Mouse (Mus musculus) kidney, adult 2 months (tissue): ENCODE measurements around the gene Ddc. TPM values are rescaled to one million over a fixed set of nuclear protein-coding genes. Genes with fewer than 3 reads are reported as not detected.

Experiments used
- DNase-seq: peaks from one replicate; pipeline ENCODE4 v3.0.0; 2021
- H3K27ac ChIP-seq: fragments of 200-500 bp; 2 replicates; pipeline ENCODE4 v1.5.1; 2012; ENCODE audit warnings: low read depth, low read length, control low read depth, inconsistent platforms; ENCODE audit not compliant: insufficient read depth
- H3K27me3 ChIP-seq: fragments of 200-500 bp; replicated peaks from 2 replicates; pipeline ENCODE4 v1.6.1; 2012; ENCODE audit warnings: mild to moderate bottlenecking, moderate library complexity, low read length, inconsistent platforms; ENCODE audit not compliant: control insufficient read depth, insufficient read depth
- H3K36me3 ChIP-seq: fragments of 200-500 bp; 2 replicates; pipeline ENCODE4 v1.6.1; 2012; ENCODE audit warnings: mild to moderate bottlenecking, moderate library complexity, low read length, inconsistent platforms; ENCODE audit not compliant: control insufficient read depth, insufficient read depth
- H3K4me1 ChIP-seq: fragments of 200-500 bp; 2 replicates; pipeline ENCODE4 v1.6.1; 2011; ENCODE audit warnings: low read length; ENCODE audit not compliant: control insufficient read depth, insufficient read depth
- H3K4me3 ChIP-seq: fragments of 200-500 bp; 2 replicates; pipeline ENCODE4 v1.5.1; 2011; ENCODE audit warnings: mild to moderate bottlenecking, low read depth, low read length, control low read depth; ENCODE audit not compliant: insufficient read depth
- CTCF ChIP-seq: fragments of 200-500 bp; conservative IDR thresholded peaks from 2 replicates; pipeline ENCODE4 v1.5.1; 2011; ENCODE audit warnings: low read depth, mild to moderate bottlenecking, control low read depth, low read length, moderate library complexity, mixed read lengths; ENCODE audit not compliant: insufficient read depth, insufficient read length
- POLR2A ChIP-seq: fragments of 200-500 bp; IDR thresholded peaks from one replicate; pipeline ENCODE4 v1.6.1; 2011; ENCODE audit warnings: low read depth, low read length, control low read depth
- WGBS: fragments of 180-500 bp; shearing (Covaris S2); methylation state at CpG from one replicate; pipeline ENCODE4 v1.1.7; 2018; 5-methylcytosine and 5-hydroxymethylcytosine counted together
- polyA plus RNA-seq: library from polyadenylated mRNA; depleted of rRNA; stranded (reverse); fragments of >200 nt; gene quantifications from 2 replicates; pipeline ENCODE4 v1.2.3, GENCODE M21; 2012

Gene Ddc
- polyA plus RNA-seq, 1 experiment: 103 TPM

DNA sequence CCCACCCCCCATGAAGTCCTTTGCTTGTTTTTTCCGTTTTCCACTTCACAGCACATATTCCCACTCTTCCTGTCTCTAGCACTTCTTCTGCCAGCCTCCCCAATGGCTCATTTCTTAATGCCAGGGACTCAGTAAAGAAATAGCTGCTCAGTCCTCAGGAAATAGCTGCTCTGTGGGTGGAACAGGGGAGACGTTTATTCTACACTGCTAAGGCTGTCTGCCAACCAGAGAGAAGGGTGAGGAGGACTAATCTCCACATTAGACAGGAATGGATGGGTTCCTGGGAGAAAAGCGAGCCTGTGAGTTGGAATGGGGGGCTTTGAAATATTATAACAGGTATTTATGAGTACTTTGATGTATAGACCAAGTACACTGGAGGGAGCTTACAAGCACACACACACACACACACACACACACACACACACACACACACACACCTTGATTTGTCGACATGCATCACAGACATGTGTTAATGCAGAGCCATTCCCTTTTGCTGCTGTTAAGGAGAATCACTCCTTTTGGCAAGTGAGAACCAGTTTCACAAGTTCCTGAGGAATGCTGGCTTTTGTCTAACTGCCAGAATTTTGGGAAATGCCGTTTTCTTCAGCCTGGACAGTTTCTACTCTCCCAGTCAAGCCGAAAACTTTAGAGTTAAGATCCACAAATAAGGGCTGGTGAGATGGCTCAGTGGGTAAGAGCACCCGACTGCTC, 9.9 kb upstream of the Ddc start:
- WGBS: 37% methylated on average over 7 of the region's 7 CpGs
- H3K4me3 ChIP-seq: no peak overlapping the region
- H3K27ac ChIP-seq: no peak overlapping the region
- DNase-seq: no peak
- H3K36me3 ChIP-seq: no peaks in the 10 kb centered on the region
- H3K4me1 ChIP-seq: no peaks in the 10 kb centered on the region
- no peaks in the 10 kb centered on the region for H3K27me3 ChIP-seq
- TF ChIP-seq CTCF (no peak), POLR2A (no peak)

DNA sequence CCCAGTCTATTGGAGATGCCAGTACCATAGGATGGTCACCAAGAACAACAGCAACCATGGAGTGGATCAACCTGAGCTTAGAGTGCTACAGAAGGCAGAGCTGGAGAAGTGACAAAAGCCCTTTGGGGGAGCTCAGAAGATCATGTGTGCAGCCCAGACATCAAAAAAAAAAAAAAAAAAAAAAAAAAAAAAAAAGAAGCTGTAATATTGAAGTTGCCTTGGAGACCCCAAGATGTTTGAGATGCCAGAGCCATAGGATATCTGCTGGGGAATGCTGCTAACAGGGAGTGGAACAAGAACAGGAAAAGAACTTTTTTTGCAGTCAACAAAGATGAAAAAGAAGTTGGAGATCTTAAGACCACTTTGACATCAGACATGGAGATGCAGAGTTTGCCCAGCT, 7.6 kb upstream of the Ddc start:
- H3K4me1 ChIP-seq: no peaks in the 10 kb centered on the region
- no peak overlapping the region for H3K27ac ChIP-seq
- H3K4me3 ChIP-seq: no peak overlapping the region
- no peak for DNase-seq
- TF ChIP-seq CTCF: no peak
- no peak for TF ChIP-seq POLR2A
- no peaks in the 10 kb centered on the region for H3K27me3 ChIP-seq
- no peaks in the 10 kb centered on the region for H3K36me3 ChIP-seq

DNA sequence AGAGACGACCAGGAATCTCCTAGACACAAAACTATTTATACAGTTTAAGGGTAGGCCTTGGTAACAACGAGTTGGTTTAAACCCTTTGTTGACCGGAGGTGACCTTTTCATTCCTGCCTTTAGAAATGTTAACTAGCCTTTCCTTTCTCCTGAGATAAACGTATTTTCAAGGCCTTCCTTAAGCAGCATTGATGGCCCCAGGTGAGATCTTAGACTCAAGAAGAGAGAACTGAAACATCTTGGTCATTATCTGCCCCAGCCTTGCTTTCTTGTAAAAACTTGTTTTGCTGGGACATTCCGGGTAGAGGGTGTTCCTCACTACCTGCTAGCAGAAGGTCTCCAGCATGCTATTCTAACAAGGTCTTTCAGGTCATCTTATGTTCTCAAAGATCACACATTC, 7.1 kb upstream of the Ddc start:
- no peaks in the 10 kb centered on the region for H3K36me3 ChIP-seq
- H3K27me3 ChIP-seq: no peaks in the 10 kb centered on the region
- no peak overlapping the region for H3K27ac ChIP-seq
- DNase-seq: no peak
- H3K4me1 ChIP-seq: no peaks in the 10 kb centered on the region
- H3K4me3 ChIP-seq: no peak overlapping the region
- no peak for TF ChIP-seq POLR2A
- TF ChIP-seq CTCF: no peak
- 78% methylated on average over 5 of the region's 5 CpGs for WGBS

DNA sequence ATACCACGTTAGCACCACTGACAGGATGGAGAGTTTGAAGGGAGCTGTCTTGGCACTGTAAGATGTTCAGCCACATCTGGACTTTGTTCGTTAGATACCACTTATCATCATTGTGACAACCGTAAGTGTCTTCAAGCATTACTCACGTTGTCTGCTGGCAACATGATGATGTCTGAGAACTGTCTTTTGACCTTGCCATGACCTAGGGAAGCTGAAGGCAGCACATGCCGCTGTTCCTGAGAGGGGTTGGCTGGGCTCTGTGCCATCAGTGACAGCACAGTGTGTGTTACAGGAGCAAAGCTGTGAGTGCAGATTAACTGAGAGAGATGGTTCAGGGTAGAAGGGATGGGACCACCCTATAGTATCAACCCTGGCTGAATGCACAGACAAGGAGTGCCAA, 3.6 kb upstream of the Ddc start:
- 49% methylated on average over 5 of the region's 5 CpGs for WGBS
- Histone ChIP-seq H3K27me3 (no peaks in the 10 kb centered on the region), H3K36me3 (no peaks in the 10 kb centered on the region), H3K4me1 (peaks cover 6% of the 10 kb centered on the region; the same call in 1 of the 2 replicates), H3K4me3 (no peak overlapping the region), H3K27ac (no peak overlapping the region)
- TF ChIP-seq CTCF (no peak), POLR2A (no peak)
- no peak for DNase-seq

DNA sequence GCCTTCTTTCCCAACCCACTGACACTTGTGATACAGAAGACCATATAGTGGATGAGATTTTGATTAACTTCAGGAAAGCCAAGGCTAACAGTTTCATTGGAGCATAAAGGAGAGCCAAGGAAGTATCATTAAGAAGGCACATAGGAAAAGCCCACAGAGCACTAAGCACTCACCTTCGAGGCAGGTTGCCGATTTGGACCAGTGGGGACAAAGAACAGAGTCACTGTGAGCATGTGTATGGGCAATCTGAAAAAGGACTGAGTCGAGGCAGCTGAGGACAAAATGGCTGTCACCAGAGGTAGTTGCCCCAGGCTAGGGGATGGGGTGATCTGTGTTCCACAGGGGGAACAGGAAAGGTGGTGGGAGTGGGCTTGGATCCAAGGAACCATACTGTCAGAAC, 552 bp upstream of the Ddc start:
- DNase-seq: peak; percentile 54
- Histone ChIP-seq H3K27me3 (no peaks in the 10 kb centered on the region), H3K36me3 (no peaks in the 10 kb centered on the region; the same call in 1 of the 2 replicates), H3K4me3 (no peak overlapping the region), H3K4me1 (peaks cover 9% of the 10 kb centered on the region; the same call in 1 of the 2 replicates), H3K27ac (peak overlapping the region; percentile 12; the same call in 1 of the 2 replicates)
- no peak for TF ChIP-seq CTCF
- no peak for TF ChIP-seq POLR2A
- WGBS: 64% methylated on average over 3 of the region's 3 CpGs

DNA sequence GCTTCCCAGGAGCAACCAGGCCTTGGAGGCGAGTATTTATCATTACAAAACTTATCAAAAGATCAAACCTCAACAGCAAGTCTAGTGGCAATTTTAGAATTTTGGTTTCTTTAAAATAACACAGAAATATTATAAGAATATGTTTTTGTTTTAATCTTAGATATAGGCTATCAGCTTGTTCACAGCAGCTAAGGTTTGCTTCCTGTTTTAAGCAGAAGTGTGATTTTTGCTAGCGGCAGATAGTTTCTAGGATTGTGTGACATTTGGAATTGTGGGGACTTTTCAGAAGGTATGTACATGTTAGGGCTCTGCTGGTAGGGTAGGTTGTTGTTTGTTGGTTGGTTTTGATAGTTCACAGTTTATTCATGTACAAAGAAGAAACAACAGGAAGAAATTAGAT, 2.5 kb downstream of the Ddc start:
- no peaks in the 10 kb centered on the region; the same call in 1 of the 2 replicates for H3K36me3 ChIP-seq
- TF ChIP-seq CTCF (no peak), POLR2A (no peak)
- no peak overlapping the region for H3K4me3 ChIP-seq
- DNase-seq: no peak
- WGBS: 93% methylated on average over 2 of the region's 2 CpGs
- H3K27ac ChIP-seq: no peak overlapping the region
- no peaks in the 10 kb centered on the region for H3K27me3 ChIP-seq
- peaks cover 15% of the 10 kb centered on the region; the same call in 1 of the 2 replicates for H3K4me1 ChIP-seq

DNA sequence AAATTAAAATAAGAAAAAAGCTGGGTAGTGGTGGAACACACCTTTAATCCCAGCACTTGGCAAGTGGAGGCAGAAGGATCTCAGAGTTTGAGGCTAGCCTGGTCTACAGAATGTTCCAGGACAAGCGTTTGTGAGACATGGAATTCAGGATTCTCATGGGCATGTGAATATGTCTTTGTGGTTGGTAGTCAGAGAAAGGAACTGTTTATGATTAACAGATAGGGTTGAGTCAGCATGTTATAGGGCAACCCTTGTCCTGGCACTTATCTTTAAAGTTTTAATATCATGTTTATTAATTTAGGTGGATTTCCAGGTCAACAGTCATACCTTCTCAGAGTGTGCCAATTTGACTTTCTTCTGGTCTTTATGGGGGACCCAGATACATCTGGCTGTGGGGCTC, 4.2 kb downstream of the Ddc start:
- 57% methylated on average over 1 of the region's 1 CpGs for WGBS
- DNase-seq: peak; percentile 70

More for the DNA sequence above, 4.2 kb downstream of the Ddc start:
- Histone ChIP-seq H3K27ac (no peak overlapping the region), H3K27me3 (no peaks in the 10 kb centered on the region), H3K4me3 (no peak overlapping the region), H3K36me3 (no peaks in the 10 kb centered on the region; the same call in 1 of the 2 replicates), H3K4me1 (peaks cover 15% of the 10 kb centered on the region; the same call in 1 of the 2 replicates)
- TF ChIP-seq POLR2A (no peak), CTCF (no peak)
